Mouse (Mus musculus) cortical plate, adult 2 months (tissue): ENCODE measurements at regions not wholly inside any gene's neighbourhood (a gene's known extent, or its start where the extent isn't known, plus 50 kb on each side); places are given as distances from the start of the nearest gene placed in this dataset.

Experiments
- CTCF ChIP-seq: fragments of 200-500 bp; IDR thresholded peaks from 2 replicates; pipeline ENCODE4 v1.5.1; 2011; ENCODE audit warnings: mild to moderate bottlenecking, control low read depth, low read length; ENCODE audit not compliant: insufficient read depth; ENCODE audit errors: extremely low read depth
- POLR2A ChIP-seq: fragments of 200-500 bp; IDR thresholded peaks from 2 replicates; pipeline ENCODE4 v1.6.1; 2011; ENCODE audit warnings: mild to moderate bottlenecking, low read length, control low read depth; ENCODE audit not compliant: insufficient read depth; ENCODE audit errors: extremely low read depth

DNA sequence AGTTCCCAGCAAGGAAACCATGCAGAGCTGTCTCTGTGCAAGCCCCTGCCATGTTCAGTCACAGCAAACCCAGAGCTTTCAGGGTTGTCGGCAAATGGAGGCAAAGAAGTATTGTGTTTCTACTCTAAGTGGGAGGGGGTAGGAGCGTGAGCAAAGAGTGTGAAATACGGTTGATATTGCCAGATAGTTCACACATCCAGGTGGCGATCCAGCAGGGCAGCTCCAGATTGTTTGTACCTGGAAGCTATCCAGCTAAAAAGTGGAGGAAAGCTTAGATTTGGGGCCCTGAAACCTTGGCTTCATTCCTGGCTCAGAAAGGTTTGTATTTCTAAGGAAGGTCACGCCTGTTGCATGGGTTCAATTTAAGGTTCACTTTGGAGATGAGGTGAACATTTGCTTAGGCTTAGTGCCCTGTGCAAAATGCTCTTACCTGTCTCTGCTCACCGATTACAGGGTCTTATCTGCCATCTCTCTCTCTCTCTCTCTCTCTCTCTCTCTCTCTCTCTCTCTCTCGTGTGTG lies 78.1 kb upstream of the Daam1 start:
- TF ChIP-seq POLR2A (no peak), CTCF (no peak)
